Mouse (Mus musculus): ENCODE data around the gene Whamm. TPM values are rescaled to one million over a fixed set of nuclear protein-coding genes. Genes with fewer than 3 reads are reported as not detected.
A peak's percentile ranks its signal among the peaks of the same experiment; 100 is the strongest.

Gene Whamm
- polyA plus RNA-seq (2012; ENCODE audit: insufficient read depth, low replicate concordance), result 18.6 and 29.6 TPM in 2 replicates

DNA sequence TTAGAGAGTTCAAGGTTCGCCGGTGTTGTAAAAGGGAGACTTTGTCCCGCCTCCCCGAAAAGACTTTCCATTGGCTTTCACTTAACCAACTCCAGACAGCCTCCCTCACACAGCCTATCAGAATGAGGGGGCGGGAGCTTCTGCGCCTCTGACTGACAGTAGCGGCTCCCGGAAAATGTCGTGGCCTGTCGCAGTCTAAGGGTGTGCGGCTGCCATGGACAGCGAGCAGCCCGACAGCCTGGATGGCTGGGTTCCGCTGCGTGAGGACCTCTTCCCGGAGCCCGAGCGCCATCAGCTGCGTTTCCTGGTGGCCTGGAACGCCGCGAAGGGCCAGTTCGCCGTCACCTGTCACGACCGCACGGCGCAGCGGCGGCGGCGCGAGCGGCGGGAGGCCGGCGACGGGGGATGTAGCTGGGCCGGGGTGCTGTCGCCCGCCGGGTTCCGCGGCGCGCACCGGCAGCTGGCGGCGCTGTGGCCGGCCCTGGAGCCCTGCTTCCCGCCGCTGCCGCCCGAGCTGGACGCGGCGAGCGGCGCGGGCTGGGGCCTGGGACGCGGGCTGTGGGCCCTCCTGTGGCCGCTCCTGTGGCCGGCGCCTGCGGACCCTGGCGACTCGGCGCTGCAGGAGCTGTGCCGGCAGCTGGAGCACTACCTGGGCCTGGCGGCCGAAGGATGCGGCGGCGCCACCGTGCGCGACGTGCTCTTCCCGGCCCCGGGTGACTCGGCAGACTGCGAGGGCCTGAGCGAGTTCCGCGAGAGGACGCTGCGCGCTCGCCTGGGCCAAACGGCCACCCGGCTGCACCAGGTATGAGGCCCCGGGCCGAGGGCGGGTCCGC lies at the start of gene Whamm:
TSS of gene Whamm (plus strand) at position 159 of the 833 bp plus-strand sequence.
- peaks cover 28% of the 10 kb centered on the region for H3K36me3 ChIP-seq (replicated peaks; ENCODE audit: low read length)

DNA sequence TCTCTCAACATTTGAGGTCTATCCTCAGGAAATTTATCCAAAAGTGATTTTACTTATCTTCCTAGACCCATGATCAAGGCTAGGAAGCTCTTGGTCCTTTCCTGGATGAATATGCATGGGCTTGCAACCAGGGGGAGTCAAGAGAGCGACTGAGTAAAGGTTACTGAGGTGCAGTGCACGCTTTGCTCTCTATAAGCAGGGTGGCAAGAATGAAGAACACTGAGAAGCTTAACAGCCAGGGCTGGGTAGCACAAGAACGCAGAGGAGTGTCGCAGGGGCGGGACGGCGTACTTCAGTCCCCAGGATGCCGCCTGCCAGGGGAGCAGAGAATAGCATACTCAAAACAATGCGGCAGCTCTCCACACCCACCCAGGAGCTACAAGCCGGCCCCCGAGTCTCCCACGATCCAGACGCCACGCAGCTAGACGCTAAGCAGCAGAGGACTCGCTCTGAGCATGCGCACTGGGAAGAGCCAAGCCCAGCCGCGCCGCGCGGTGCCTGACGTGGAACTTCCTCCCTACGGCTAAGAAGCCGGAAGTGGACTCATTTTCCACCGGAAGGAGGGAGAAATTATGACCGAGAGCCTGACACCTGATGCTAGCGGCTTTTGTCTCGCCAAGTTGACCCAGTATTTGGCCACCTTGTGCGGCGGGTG lies 47.9 kb upstream of the Whamm start:
- H3K4me1 ChIP-seq, result peaks cover 28% of the 10 kb centered on the region
- TF ChIP-seq GATA1 (IDR thresholded peaks at IDR 0.05; ENCODE audit: borderline replicate concordance, low read length) (no peak), FLI1 (IDR thresholded peaks at IDR 0.05; ENCODE audit: low read length) (peak; percentile 86; the same call in 1 of the 2 replicates)
- peak overlapping the region; percentile 97 for H3K4me3 ChIP-seq (replicated peaks)
- peaks cover 5% of the 10 kb centered on the region for H3K27me3 ChIP-seq (replicated peaks)
- peaks cover 29% of the 10 kb centered on the region for H3K36me3 ChIP-seq (replicated peaks; ENCODE audit: low read length)
- H3K9me3 ChIP-seq, result peaks cover 2% of the 10 kb centered on the region; the same call in 1 of the 2 replicates

More for the DNA sequence above, at the start of gene Whamm:
- Histone ChIP-seq H3K9me3 (no peaks in the 10 kb centered on the region), H3K4me3 (replicated peaks) (peak within 1 kb of the TSS; percentile 94), H3K4me1 (peaks cover 50% of the 10 kb centered on the region), H3K27me3 (replicated peaks) (no peaks in the 10 kb centered on the region)
- TF ChIP-seq GATA1 (IDR thresholded peaks at IDR 0.05; ENCODE audit: borderline replicate concordance, low read length), result no peak
- TF ChIP-seq FLI1 (IDR thresholded peaks at IDR 0.05; ENCODE audit: low read length), result no peak

DNA sequence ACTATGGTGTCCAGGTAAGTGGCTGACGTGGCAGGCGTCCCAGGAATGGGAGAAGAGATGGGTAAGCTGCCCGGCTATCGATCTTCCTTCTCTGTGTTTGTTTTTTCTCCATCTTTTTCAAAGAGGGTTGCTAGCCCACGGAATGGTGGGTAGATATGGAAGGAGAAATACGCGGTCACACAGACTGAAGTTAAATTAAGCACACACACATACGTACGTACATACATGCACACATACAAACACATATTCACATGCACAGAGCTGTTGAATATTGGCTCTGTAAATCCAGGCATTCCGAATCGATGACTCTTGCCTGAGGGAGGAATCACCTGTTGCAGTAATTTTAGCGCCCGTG lies 47.4 kb upstream of the Whamm start:
- Histone ChIP-seq H3K36me3 (replicated peaks; ENCODE audit: low read length) (peaks cover 34% of the 10 kb centered on the region), H3K27me3 (replicated peaks) (peaks cover 5% of the 10 kb centered on the region), H3K4me3 (replicated peaks) (peak overlapping the region; percentile 97), H3K9me3 (peaks cover 2% of the 10 kb centered on the region; the same call in 1 of the 2 replicates), H3K4me1 (peaks cover 28% of the 10 kb centered on the region)
- TF ChIP-seq FLI1 (IDR thresholded peaks at IDR 0.05; ENCODE audit: low read length) (no peak), GATA1 (IDR thresholded peaks at IDR 0.05; ENCODE audit: borderline replicate concordance, low read length) (no peak)

DNA sequence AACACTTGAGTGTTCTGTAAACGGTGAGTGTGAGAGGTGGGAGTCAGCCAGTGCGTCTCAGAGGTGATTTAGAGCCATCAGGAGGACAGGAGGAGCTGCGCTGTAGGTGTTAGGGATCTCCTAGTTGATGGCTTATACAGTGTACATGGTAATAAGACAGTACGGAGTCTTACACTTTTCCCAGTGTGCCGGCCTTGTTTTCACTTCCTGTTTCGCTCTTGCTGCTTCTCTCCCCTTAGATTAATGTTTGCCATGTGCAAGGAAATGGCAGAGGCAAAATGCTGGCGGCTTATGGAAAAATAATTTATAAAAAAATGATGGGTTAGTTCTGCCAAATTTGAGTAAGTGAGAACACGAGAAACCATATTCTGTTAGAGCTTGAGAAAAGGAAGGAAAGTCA lies 42.1 kb upstream of the Whamm start:
- H3K9me3 ChIP-seq, result peaks cover 8% of the 10 kb centered on the region
- no peak for TF ChIP-seq GATA1 (IDR thresholded peaks at IDR 0.05; ENCODE audit: borderline replicate concordance, low read length)
- TF ChIP-seq FLI1 (IDR thresholded peaks at IDR 0.05; ENCODE audit: low read length), result no peak
- peaks cover 13% of the 10 kb centered on the region for H3K4me1 ChIP-seq
- no peaks in the 10 kb centered on the region for H3K27me3 ChIP-seq (replicated peaks)
- H3K4me3 ChIP-seq (replicated peaks), result no peak overlapping the region
- H3K36me3 ChIP-seq (replicated peaks; ENCODE audit: low read length), result peaks cover 86% of the 10 kb centered on the region

DNA sequence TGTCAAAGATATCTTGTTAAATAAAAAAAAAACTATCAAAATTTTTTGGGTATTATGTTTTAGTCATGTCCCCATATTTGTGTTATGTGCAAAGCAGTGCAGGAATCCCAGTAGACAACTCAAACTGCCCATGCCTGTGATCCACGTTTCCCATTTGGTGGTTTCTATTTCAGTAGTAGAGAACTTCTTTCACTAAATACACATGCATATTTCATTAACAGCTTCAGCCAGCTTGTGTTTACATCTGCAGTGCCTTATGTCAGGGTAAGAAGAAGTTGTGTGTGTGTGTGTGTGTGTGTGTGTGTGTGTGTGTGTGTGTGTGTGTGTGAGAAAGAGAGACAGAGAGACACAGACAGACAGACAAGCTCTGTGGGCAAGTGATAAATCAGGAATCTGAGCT lies 39.6 kb upstream of the Whamm start:
- H3K36me3 ChIP-seq (replicated peaks; ENCODE audit: low read length), result peaks cover 96% of the 10 kb centered on the region
- H3K9me3 ChIP-seq, result peaks cover 13% of the 10 kb centered on the region
- no peak overlapping the region for H3K4me3 ChIP-seq (replicated peaks)
- TF ChIP-seq GATA1 (IDR thresholded peaks at IDR 0.05; ENCODE audit: borderline replicate concordance, low read length) (no peak), FLI1 (IDR thresholded peaks at IDR 0.05; ENCODE audit: low read length) (no peak)
- no peaks in the 10 kb centered on the region for H3K27me3 ChIP-seq (replicated peaks)
- no peaks in the 10 kb centered on the region for H3K4me1 ChIP-seq

DNA sequence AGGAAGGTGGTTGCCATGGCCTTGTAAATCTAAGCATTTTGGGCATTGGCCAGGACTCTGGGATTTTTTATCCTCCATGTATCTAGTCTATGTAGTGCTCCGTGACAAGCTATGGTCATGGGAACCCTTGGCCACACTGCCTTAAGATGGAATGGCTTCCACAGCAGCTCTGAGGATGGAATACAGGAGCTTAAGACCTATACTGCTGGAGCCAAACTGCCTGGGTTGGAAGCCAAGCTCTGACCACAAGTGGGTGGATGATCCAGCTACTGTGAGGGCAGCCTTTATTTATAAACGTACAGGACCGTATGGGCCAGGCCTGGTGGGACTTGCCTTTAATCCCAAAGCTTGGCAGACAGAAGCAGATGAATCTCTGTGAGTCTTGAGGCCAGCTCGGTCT lies 34.6 kb upstream of the Whamm start:
- H3K27me3 ChIP-seq (replicated peaks), result peaks cover 10% of the 10 kb centered on the region
- H3K4me1 ChIP-seq, result peaks cover 9% of the 10 kb centered on the region
- peaks cover 49% of the 10 kb centered on the region for H3K36me3 ChIP-seq (replicated peaks; ENCODE audit: low read length)
- peaks cover 11% of the 10 kb centered on the region for H3K9me3 ChIP-seq
- no peak for TF ChIP-seq FLI1 (IDR thresholded peaks at IDR 0.05; ENCODE audit: low read length)
- no peak for TF ChIP-seq GATA1 (IDR thresholded peaks at IDR 0.05; ENCODE audit: borderline replicate concordance, low read length)
- no peak overlapping the region for H3K4me3 ChIP-seq (replicated peaks)

DNA sequence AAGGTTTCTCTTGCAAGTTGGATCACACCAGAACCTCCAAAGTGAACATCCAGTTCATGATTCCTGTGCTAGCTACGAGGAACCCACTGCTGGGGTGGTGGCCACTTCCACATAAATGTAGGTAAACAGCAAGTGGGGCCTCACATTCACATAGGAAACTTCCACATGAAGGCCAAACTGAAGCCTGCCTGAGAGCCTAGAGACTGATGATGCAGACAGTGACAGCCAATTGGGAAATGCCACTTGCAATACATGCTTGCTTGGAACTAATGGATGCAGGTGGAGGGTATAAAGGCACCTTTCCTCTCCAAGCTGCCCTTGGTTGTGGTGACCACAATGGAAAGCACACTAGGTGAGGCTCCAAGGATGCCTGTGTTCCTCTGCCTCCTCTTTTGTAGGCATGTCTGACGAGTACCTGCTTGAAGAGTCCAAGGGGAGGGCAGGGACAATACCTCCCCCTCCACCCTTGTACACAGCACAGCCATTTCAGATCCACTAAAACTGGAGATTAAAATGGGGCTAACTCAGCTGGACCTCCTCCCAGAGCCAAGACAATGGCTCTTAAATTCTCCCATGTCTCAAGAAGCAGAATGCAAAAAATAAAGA lies 32.9 kb upstream of the Whamm start:
- no peak for TF ChIP-seq FLI1 (IDR thresholded peaks at IDR 0.05; ENCODE audit: low read length)

DNA sequence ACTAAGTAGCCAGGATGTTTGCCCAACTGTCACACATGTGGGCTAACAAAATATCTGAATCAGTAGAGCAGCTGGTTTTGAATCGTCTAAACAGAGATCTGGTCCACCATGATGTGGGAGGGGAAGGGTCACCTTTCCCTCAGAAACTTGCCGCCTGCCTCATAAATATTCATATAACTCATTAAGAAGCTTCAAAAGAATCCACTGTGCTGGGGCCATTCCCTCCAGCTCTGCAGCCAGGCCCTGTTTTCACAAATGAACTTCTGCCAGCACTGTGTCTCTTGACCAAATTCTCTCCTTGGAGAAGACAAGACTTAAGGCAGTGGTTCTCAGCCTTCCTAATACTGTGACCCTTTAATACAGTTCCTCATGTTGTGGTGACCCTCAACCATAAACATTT lies 31.5 kb upstream of the Whamm start:
- Histone ChIP-seq H3K4me3 (replicated peaks) (no peak overlapping the region), H3K9me3 (no peaks in the 10 kb centered on the region), H3K36me3 (replicated peaks; ENCODE audit: low read length) (peaks cover 18% of the 10 kb centered on the region), H3K27me3 (replicated peaks) (peaks cover 30% of the 10 kb centered on the region), H3K4me1 (peaks cover 9% of the 10 kb centered on the region)
- no peak for TF ChIP-seq GATA1 (IDR thresholded peaks at IDR 0.05; ENCODE audit: borderline replicate concordance, low read length)
- TF ChIP-seq FLI1 (IDR thresholded peaks at IDR 0.05; ENCODE audit: low read length), result no peak

More for the DNA sequence above, 32.9 kb upstream of the Whamm start:
- Histone ChIP-seq H3K4me3 (replicated peaks) (no peak overlapping the region), H3K9me3 (peaks cover 11% of the 10 kb centered on the region), H3K36me3 (replicated peaks; ENCODE audit: low read length) (peaks cover 32% of the 10 kb centered on the region), H3K4me1 (peaks cover 9% of the 10 kb centered on the region), H3K27me3 (replicated peaks) (peaks cover 24% of the 10 kb centered on the region)

DNA sequence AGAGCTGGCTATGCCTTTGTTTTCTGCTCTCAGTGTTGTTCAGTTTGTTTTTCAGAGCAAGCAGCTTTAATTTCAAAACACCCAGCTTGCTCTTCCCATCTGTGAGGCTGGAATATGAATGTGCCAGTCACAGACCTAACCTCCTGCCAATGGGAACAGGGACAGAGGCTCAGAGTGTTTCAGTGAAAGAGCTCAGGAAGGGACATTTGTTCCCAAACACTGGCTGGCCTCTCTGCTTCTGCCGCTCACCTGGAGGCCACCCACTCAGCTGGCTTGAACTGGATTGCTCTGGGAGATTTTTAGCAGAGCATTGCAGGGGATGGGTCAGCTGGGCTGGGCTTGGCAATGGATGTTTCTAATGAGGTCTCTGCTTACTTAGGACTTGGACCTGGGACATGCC lies 30.1 kb upstream of the Whamm start:
- Histone ChIP-seq H3K36me3 (replicated peaks; ENCODE audit: low read length) (peaks cover 4% of the 10 kb centered on the region), H3K4me3 (replicated peaks) (no peak overlapping the region), H3K4me1 (peaks cover 9% of the 10 kb centered on the region), H3K27me3 (replicated peaks) (peaks cover 31% of the 10 kb centered on the region), H3K9me3 (no peaks in the 10 kb centered on the region)
- TF ChIP-seq GATA1 (IDR thresholded peaks at IDR 0.05; ENCODE audit: borderline replicate concordance, low read length) (no peak), FLI1 (IDR thresholded peaks at IDR 0.05; ENCODE audit: low read length) (no peak)
